Mouse (Mus musculus): Measurements from ENCODE around the gene Rtn4. TPM values are rescaled to one million over a fixed set of nuclear protein-coding genes. Genes with fewer than 3 reads are reported as not detected.

The Rtn4 gene
- polyA plus RNA-seq, 1 experiment from 2014 or later, result 11.4 TPM

- H3K27me3 ChIP-seq (ENCODE audit: control insufficient read depth, insufficient read depth, low read depth, low read length), result no peaks in the 10 kb centered on the region
Measured at GRCm38 (mm10) chr11:29702721-29703120, 10.0 kb downstream of the Rtn4 start.

GRCm38 (mm10) chr11:29705263-29705662 is 12.5 kb downstream of the Rtn4 start:
- no peak overlapping the region for H3K27ac ChIP-seq (ENCODE audit: low read length)
- H3K9ac ChIP-seq (ENCODE audit: low read depth, low read length), result no peak overlapping the region
- H3K4me2 ChIP-seq (ENCODE audit: low read depth, low read length), result no peak overlapping the region
- H3K9me3 ChIP-seq (replicated peaks; ENCODE audit: control insufficient read depth, low read length), result no peaks in the 10 kb centered on the region
- no peak overlapping the region for H3K4me3 ChIP-seq (ENCODE audit: low read depth, low read length)
- no peaks in the 10 kb centered on the region for H3K4me1 ChIP-seq (ENCODE audit: control insufficient read depth, low read depth, low read length)
- no peak for ATAC-seq (ENCODE audit: low read depth)
- H3K27me3 ChIP-seq (ENCODE audit: control insufficient read depth, insufficient read depth, low read depth, low read length), result no peaks in the 10 kb centered on the region
- H3K36me3 ChIP-seq (ENCODE audit: control insufficient read depth, insufficient read depth), result no peaks in the 10 kb centered on the region

More at GRCm38 (mm10) chr11:29702721-29703120, 10.0 kb downstream of the Rtn4 start:
- Histone ChIP-seq H3K27ac (ENCODE audit: low read length) (no peak overlapping the region), H3K4me1 (ENCODE audit: control insufficient read depth, low read depth, low read length) (no peaks in the 10 kb centered on the region), H3K9me3 (replicated peaks; ENCODE audit: control insufficient read depth, low read length) (no peaks in the 10 kb centered on the region), H3K36me3 (ENCODE audit: control insufficient read depth, insufficient read depth) (no peaks in the 10 kb centered on the region), H3K4me2 (ENCODE audit: low read depth, low read length) (no peak overlapping the region), H3K4me3 (ENCODE audit: low read depth, low read length) (no peak overlapping the region), H3K9ac (ENCODE audit: low read depth, low read length) (no peak overlapping the region)
- no peak for ATAC-seq (ENCODE audit: low read depth)
- 79% methylated on average over 3 of the region's 3 CpGs for WGBS (ENCODE audit: insufficient replicate concordance)

GRCm38 (mm10) chr11:29706845-29707244 is 14.1 kb downstream of the Rtn4 start:
- Histone ChIP-seq H3K4me1 (ENCODE audit: control insufficient read depth, low read depth, low read length) (no peaks in the 10 kb centered on the region), H3K27me3 (ENCODE audit: control insufficient read depth, insufficient read depth, low read depth, low read length) (no peaks in the 10 kb centered on the region), H3K4me3 (ENCODE audit: low read depth, low read length) (no peak overlapping the region), H3K27ac (ENCODE audit: low read length) (no peak overlapping the region), H3K4me2 (ENCODE audit: low read depth, low read length) (no peak overlapping the region), H3K9me3 (replicated peaks; ENCODE audit: control insufficient read depth, low read length) (no peaks in the 10 kb centered on the region), H3K36me3 (ENCODE audit: control insufficient read depth, insufficient read depth) (no peaks in the 10 kb centered on the region), H3K9ac (ENCODE audit: low read depth, low read length) (no peak overlapping the region)
- ATAC-seq (ENCODE audit: low read depth), result no peak
- 74% methylated on average over 4 of the region's 4 CpGs for WGBS (ENCODE audit: insufficient replicate concordance)

GRCm38 (mm10) chr11:29709512-29709911 is 16.8 kb downstream of the Rtn4 start:
- Histone ChIP-seq H3K27me3 (ENCODE audit: control insufficient read depth, insufficient read depth, low read depth, low read length) (no peaks in the 10 kb centered on the region), H3K36me3 (ENCODE audit: control insufficient read depth, insufficient read depth) (no peaks in the 10 kb centered on the region), H3K4me2 (ENCODE audit: low read depth, low read length) (no peak overlapping the region), H3K27ac (ENCODE audit: low read length) (no peak overlapping the region), H3K4me3 (ENCODE audit: low read depth, low read length) (no peak overlapping the region), H3K9ac (ENCODE audit: low read depth, low read length) (no peak overlapping the region), H3K4me1 (ENCODE audit: control insufficient read depth, low read depth, low read length) (no peaks in the 10 kb centered on the region), H3K9me3 (replicated peaks; ENCODE audit: control insufficient read depth, low read length) (no peaks in the 10 kb centered on the region)
- no peak for ATAC-seq (ENCODE audit: low read depth)

- Histone ChIP-seq H3K27ac (ENCODE audit: low read length) (no peak overlapping the region), H3K9ac (ENCODE audit: low read depth, low read length) (no peak overlapping the region), H3K4me3 (ENCODE audit: low read depth, low read length) (no peak overlapping the region), H3K4me1 (ENCODE audit: control insufficient read depth, low read depth, low read length) (no peaks in the 10 kb centered on the region), H3K4me2 (ENCODE audit: low read depth, low read length) (no peak overlapping the region), H3K27me3 (ENCODE audit: control insufficient read depth, insufficient read depth, low read depth, low read length) (no peaks in the 10 kb centered on the region), H3K36me3 (ENCODE audit: control insufficient read depth, insufficient read depth) (no peaks in the 10 kb centered on the region), H3K9me3 (replicated peaks; ENCODE audit: control insufficient read depth, low read length) (no peaks in the 10 kb centered on the region)
- ATAC-seq (ENCODE audit: low read depth), result no peak
- WGBS (ENCODE audit: insufficient replicate concordance), result 78% methylated on average over 7 of the region's 7 CpGs
Measured at GRCm38 (mm10) chr11:29714114-29714513, 21.4 kb downstream of the Rtn4 start.

GRCm38 (mm10) chr11:29714789-29715188 is 22.0 kb downstream of the Rtn4 start:
- no peaks in the 10 kb centered on the region for H3K36me3 ChIP-seq (ENCODE audit: control insufficient read depth, insufficient read depth)
- H3K27ac ChIP-seq (ENCODE audit: low read length), result no peak overlapping the region
- no peaks in the 10 kb centered on the region for H3K4me1 ChIP-seq (ENCODE audit: control insufficient read depth, low read depth, low read length)
- ATAC-seq (ENCODE audit: low read depth), result no peak
- 78% methylated on average over 2 of the region's 2 CpGs for WGBS (ENCODE audit: insufficient replicate concordance)
- H3K9ac ChIP-seq (ENCODE audit: low read depth, low read length), result no peak overlapping the region
- no peaks in the 10 kb centered on the region for H3K9me3 ChIP-seq (replicated peaks; ENCODE audit: control insufficient read depth, low read length)
- no peak overlapping the region for H3K4me2 ChIP-seq (ENCODE audit: low read depth, low read length)
- H3K4me3 ChIP-seq (ENCODE audit: low read depth, low read length), result no peak overlapping the region
- H3K27me3 ChIP-seq (ENCODE audit: control insufficient read depth, insufficient read depth, low read depth, low read length), result no peaks in the 10 kb centered on the region

GRCm38 (mm10) chr11:29715499-29715898 is 22.8 kb downstream of the Rtn4 start:
- H3K36me3 ChIP-seq (ENCODE audit: control insufficient read depth, insufficient read depth), result no peaks in the 10 kb centered on the region
- ATAC-seq (ENCODE audit: low read depth), result no peak

GRCm38 (mm10) chr11:29718541-29718940 is 25.8 kb downstream of the Rtn4 start:
- Histone ChIP-seq H3K4me1 (ENCODE audit: control insufficient read depth, low read depth, low read length) (no peaks in the 10 kb centered on the region), H3K27ac (ENCODE audit: low read length) (no peak overlapping the region), H3K36me3 (ENCODE audit: control insufficient read depth, insufficient read depth) (no peaks in the 10 kb centered on the region), H3K9me3 (replicated peaks; ENCODE audit: control insufficient read depth, low read length) (no peaks in the 10 kb centered on the region), H3K4me2 (ENCODE audit: low read depth, low read length) (no peak overlapping the region), H3K9ac (ENCODE audit: low read depth, low read length) (no peak overlapping the region), H3K4me3 (ENCODE audit: low read depth, low read length) (no peak overlapping the region), H3K27me3 (ENCODE audit: control insufficient read depth, insufficient read depth, low read depth, low read length) (no peaks in the 10 kb centered on the region)
- 0 out of 2 replicates have a peak, but pooled peaks have one; percentile 32 for ATAC-seq (ENCODE audit: low read depth)
- 56% methylated on average over 6 of the region's 6 CpGs for WGBS (ENCODE audit: insufficient replicate concordance)

More at GRCm38 (mm10) chr11:29715499-29715898, 22.8 kb downstream of the Rtn4 start:
- Histone ChIP-seq H3K27ac (ENCODE audit: low read length) (no peak overlapping the region), H3K27me3 (ENCODE audit: control insufficient read depth, insufficient read depth, low read depth, low read length) (no peaks in the 10 kb centered on the region), H3K9ac (ENCODE audit: low read depth, low read length) (no peak overlapping the region), H3K9me3 (replicated peaks; ENCODE audit: control insufficient read depth, low read length) (no peaks in the 10 kb centered on the region), H3K4me3 (ENCODE audit: low read depth, low read length) (no peak overlapping the region), H3K4me2 (ENCODE audit: low read depth, low read length) (no peak overlapping the region), H3K4me1 (ENCODE audit: control insufficient read depth, low read depth, low read length) (no peaks in the 10 kb centered on the region)
- WGBS (ENCODE audit: insufficient replicate concordance), result 85% methylated on average over 3 of the region's 3 CpGs

DNA sequence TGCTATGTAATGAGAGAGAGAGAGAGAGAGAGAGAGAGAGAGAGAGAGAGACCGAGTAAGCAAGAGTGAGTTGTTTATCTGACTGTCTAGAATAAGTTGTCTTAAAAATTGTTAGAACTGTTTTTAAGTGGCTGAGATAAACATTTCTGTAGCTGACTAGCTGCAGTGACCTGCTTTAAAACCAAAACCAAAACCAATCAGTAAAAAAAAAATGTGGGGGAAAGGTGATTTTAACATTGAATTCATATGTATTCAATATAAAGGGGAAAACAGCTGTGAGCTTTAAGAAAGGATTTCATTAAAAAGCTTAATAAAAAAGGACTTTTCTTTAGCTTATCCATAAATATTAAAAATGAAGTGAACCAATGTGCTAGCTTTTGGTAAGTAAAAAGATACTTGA is 26.9 kb downstream of the Rtn4 start:
- 70% methylated on average over 1 of the region's 1 CpGs for WGBS (ENCODE audit: insufficient replicate concordance)
- Histone ChIP-seq H3K27me3 (ENCODE audit: control insufficient read depth, insufficient read depth, low read depth, low read length) (no peaks in the 10 kb centered on the region), H3K4me3 (ENCODE audit: low read depth, low read length) (no peak overlapping the region), H3K36me3 (ENCODE audit: control insufficient read depth, insufficient read depth) (no peaks in the 10 kb centered on the region), H3K4me1 (ENCODE audit: control insufficient read depth, low read depth, low read length) (no peaks in the 10 kb centered on the region), H3K9me3 (replicated peaks; ENCODE audit: control insufficient read depth, low read length) (no peaks in the 10 kb centered on the region), H3K4me2 (ENCODE audit: low read depth, low read length) (no peak overlapping the region), H3K27ac (ENCODE audit: low read length) (no peak overlapping the region), H3K9ac (ENCODE audit: low read depth, low read length) (no peak overlapping the region)
- no peak for ATAC-seq (ENCODE audit: low read depth)

GRCm38 (mm10) chr11:29724213-29724612 is 31.5 kb downstream of the Rtn4 start:
- H3K9me3 ChIP-seq (replicated peaks; ENCODE audit: control insufficient read depth, low read length), result no peaks in the 10 kb centered on the region
- no peaks in the 10 kb centered on the region for H3K27me3 ChIP-seq (ENCODE audit: control insufficient read depth, insufficient read depth, low read depth, low read length)
- no peaks in the 10 kb centered on the region for H3K36me3 ChIP-seq (ENCODE audit: control insufficient read depth, insufficient read depth)
- no peaks in the 10 kb centered on the region for H3K4me1 ChIP-seq (ENCODE audit: control insufficient read depth, low read depth, low read length)
- no peak for ATAC-seq (ENCODE audit: low read depth)
- WGBS (ENCODE audit: insufficient replicate concordance), result 89% methylated on average over 2 of the region's 2 CpGs
- H3K27ac ChIP-seq (ENCODE audit: low read length), result no peak overlapping the region
- no peak overlapping the region for H3K4me2 ChIP-seq (ENCODE audit: low read depth, low read length)
- H3K4me3 ChIP-seq (ENCODE audit: low read depth, low read length), result no peak overlapping the region
- no peak overlapping the region for H3K9ac ChIP-seq (ENCODE audit: low read depth, low read length)
